Mouse (Mus musculus): ENCODE data around the gene Pea15a. TPM values are rescaled to one million over a fixed set of nuclear protein-coding genes. Genes with fewer than 3 reads are reported as not detected.

The Pea15a gene
- total RNA-seq, 2 experiments from 2014 or later = 55.2 to 72.6 TPM

DNA sequence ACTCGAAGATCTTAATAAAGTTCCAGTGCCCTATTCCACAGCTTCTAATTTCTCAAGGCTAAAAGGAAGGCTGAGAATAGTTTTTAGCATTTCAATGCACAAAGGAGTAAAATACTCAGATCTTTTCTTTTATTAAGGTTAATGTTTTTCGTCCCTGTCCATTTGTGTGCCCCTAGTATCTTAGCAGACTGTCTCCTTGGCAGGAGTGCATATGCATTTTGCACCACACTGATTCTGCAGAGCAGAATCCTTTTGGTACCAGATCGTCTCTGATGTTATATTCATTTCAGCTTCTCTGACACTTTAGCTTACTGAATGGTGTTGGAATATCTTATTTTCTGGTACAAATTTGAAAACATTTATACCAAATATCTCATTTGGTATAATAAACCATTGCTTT is 24.8 kb downstream of the Pea15a start:
- no peak for DNase-seq (ENCODE audit: low spot score in 2 of 2)

DNA sequence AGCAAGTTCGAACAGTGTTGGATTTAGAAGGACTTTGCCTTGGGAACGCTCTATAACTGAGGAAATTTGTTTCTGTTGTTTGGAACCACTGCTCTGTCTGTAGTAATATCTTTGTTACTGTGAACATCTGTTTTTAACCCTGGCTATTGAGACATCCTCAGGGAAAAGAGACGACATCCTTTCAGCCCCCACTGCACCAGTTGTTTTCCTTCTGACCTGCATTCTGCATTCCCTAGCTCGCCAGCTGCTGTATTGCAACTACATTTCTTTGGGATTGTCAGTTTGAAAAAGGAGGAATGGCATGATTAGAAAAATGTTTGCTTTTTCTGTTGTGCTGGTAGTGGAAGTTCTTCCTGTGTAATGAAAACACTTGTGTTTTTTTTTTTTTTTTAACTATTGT is 25.7 kb downstream of the Pea15a start:
- DNase-seq (ENCODE audit: low spot score in 2 of 2) = no peak

DNA sequence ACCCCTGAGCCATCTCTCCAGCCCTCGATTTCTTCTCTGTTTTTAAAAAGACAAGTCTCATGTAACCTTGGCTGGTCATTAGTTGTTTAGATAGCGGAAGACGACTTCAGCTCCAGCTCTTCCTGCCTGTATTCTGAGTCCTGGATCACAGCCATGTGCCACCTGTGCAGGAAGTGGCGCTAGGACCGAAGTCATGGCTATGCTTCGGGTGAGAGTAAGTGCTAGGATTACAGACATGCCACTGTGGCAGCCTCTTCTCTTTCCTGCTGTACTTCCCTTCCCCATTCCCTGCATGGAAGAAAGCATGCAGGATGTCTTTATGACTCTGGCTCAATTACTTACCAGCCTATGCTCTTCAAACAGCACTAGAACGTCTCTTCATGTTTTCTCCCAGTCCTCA is 27.5 kb downstream of the Pea15a start:
- DNase-seq (ENCODE audit: low spot score in 2 of 2) = no peak

DNA sequence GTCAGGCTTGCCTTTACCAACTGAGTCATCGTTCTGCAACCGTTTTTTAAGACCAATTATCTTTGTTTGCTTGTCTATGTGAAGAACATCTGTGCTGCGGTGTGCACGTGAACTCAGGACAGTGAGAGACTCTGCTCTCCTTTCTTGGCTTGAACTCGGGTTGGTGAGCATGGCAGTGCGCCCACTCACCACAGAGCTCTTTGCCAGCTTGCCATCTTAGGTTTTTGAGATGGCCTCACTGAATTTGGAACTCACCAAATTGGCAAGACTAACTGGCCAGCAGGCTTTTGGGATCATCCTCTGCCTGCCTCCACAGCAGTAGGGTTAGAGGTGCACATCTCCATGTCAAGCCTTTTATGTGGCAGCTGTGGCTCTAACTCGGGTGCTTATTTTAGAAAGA is 28.8 kb downstream of the Pea15a start:
- no peak for DNase-seq (ENCODE audit: low spot score in 2 of 2)

DNA sequence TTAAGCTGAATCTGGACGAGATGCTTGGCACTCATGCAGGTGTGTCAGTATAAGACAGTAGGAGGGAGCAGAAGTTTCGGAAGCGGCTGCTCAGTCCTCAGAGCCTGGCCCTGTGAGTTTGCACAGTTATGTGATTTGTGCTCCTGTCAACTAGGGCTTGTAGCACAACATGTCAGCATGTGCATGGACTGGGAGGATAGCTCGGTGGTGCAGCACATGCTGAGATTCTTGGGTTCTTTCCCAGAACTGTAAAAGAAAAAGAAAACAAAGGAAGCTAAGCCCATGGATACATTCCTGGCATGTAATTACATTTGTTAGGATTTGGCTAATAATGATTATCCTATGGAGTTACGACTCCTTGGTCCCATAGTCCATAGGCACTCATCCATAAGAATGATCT is 33.4 kb downstream of the Pea15a start:
- no peak for DNase-seq (ENCODE audit: low spot score in 2 of 2)

DNA sequence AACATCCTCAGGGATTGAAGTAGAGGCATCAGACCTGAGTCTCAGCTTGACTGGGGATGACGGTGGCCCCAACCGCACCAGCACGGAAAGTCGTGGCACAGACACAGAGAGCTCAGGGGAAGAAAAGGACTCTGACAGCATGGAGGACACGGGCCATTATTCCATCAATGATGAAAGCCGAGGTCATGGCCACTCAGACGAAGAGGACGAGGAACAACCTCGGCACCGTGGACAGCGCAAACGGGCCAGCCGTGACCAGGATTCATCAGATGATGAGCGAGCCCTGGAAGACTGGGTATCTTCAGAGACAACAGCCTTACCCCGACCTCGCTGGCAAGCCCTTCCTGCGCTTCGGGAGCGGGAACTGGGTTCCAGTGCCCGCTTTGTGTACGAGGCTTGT is 34.2 kb downstream of the Pea15a start:
- no peak for DNase-seq (ENCODE audit: low spot score in 2 of 2)

DNA sequence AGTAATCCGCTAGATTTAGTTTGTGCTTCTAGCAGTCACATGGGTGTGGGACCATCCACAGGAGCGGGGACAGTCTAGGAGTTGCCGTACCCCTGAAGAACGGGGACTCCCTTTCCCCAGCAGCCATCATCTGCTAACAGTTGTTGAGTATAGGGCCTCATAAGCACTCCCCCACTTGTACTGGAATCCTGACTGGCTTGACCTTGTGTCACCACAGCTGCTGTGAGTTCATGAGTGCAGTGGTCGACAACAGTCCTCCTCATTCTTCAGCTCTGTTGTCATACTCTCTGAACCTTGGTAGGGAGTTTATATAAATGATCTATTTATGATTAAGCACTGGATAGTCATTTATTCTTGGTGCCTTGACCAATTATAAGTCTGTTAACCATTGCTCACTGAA is 36.8 kb downstream of the Pea15a start:
- no peak for DNase-seq (ENCODE audit: low spot score in 2 of 2)

DNA sequence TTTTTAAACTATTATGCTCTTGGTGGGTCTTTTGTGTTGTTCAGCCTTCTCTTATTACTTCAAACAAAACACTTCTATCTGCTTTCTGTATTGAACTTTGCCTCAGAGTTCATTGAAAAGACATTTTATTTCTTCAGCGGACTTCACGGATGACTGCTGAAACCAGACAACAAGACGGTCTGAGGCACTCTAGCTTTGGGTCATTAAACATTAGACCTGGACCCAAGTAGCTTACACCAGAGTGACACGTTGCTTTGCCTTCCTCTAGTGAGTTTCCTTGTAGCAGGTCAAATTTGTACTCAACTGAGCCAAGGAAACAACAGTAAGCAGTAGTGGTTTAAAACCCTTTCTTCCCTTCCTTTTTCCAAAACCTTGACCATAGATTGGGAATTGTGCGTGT is 38.7 kb downstream of the Pea15a start:
- DNase-seq (ENCODE audit: low spot score in 2 of 2) = no peak

DNA sequence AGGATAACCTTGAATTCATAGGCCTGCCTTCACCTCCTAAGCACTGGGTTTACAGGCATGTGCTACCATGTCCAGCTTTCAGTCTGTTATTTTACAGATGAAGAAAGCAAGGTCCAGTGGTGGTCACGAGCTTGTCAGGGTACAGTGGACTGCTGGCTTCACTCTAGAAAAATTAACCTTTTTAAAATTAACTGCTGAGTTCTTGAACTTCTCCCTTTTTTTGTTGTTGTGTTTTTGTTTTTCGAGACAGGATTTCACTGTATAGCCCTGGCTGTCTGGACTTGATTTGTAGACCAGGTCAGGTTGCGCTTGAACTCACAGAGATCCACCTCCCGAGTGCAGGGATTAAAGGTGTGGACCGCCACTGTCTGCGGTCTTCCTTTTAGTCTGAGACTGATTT is 43.6 kb downstream of the Pea15a start:
- no peak for DNase-seq (ENCODE audit: low spot score in 2 of 2)

DNA sequence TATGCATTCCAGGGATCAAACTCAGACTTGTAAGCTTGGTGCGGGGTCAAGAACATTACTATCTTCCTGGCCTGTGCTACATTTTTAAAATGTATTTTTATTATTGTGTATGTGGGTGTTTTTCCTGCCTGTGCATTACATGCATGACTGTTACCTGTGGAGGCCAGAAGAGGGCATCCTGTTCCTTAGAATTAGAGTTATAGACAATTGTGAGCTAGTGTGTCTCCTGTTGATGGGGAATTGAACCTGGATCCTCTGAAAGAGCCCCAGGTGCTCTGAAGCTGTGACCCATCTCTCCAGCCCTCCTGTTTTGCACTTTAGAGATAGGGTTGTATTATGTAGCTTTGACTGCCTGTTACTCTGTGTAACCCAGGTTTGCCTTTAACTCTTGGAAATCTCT is 44.6 kb downstream of the Pea15a start:
- DNase-seq (ENCODE audit: low spot score in 2 of 2) = no peak

DNA sequence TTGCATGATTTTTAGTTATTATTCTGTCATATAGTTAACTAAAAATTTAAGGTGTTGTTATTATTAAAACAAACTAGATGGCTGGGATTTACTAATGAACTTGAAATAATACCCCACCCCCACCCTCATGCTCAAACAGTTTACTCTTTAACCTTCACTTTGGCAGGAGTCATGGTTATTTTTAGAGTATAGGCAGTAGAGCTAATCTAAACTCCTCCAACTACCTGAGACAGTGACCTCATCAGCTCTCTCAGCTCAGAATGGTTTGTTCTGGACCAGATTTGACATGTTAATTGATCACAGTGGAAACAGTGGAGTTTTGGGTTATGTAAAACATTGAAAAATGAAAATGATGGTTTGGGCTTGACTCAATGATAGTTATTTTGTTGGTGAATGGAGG is 46.1 kb downstream of the Pea15a start:
- DNase-seq (ENCODE audit: low spot score in 2 of 2) = no peak

DNA sequence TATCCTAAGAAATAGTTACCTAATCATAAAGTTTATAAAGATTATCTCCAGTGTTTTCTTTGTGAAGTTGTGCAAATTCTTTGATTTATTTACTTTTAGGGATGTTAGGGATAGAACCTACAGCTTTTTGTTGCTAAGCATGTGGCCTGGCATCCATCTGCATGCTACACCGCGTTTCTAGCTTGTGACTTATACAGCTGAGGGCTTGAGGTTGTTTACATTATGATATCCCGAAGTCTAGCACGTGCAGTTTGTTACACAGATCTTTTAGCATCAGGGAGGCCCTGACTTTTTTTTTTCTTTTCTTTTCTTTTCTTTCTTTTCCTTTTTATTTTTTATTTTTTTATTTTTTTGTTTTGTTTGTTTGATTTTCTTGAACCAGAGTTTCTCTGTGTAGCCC is 46.6 kb downstream of the Pea15a start:
- DNase-seq (ENCODE audit: low spot score in 2 of 2) = no peak

DNA sequence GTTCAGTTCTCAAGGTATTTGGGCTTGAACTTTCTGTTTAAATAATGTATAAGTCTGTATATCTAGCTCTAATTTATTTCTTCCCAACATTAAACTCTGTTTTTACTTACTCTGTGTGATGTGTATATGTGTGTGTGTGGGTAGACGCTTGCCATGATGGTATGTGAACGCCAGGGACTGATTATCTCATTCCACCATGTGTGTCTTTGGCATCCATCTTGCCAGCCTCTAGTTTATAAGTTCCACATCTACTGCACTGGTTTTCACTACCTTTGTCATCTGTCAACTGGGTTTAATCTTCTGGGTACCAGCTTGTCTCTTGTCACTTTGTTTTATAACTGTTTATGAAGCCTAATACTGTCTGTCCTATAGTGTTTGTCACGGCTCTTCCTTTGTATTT is 51.1 kb downstream of the Pea15a start:
- DNase-seq (ENCODE audit: low spot score in 2 of 2) = no peak

DNA sequence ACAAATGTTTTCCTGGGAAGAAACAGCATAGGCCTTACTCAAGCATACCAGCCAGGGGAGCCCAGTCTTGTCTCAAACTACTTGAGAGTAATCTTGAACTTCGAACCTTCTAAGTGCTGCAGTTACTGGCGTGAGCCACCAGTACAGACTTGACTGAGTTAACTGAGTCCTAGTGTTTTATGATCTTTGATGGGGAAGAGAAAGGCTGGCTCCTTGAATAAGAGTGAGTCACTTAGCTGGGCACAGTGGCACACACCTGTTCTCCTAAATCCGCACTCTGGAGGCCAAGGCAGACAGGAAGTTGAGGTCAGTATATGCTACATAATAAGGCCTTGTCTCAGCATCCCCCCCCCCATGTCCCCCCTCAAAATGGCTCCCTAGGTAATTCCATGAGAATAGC is 52.1 kb downstream of the Pea15a start:
- no peak for DNase-seq (ENCODE audit: low spot score in 2 of 2)

DNA sequence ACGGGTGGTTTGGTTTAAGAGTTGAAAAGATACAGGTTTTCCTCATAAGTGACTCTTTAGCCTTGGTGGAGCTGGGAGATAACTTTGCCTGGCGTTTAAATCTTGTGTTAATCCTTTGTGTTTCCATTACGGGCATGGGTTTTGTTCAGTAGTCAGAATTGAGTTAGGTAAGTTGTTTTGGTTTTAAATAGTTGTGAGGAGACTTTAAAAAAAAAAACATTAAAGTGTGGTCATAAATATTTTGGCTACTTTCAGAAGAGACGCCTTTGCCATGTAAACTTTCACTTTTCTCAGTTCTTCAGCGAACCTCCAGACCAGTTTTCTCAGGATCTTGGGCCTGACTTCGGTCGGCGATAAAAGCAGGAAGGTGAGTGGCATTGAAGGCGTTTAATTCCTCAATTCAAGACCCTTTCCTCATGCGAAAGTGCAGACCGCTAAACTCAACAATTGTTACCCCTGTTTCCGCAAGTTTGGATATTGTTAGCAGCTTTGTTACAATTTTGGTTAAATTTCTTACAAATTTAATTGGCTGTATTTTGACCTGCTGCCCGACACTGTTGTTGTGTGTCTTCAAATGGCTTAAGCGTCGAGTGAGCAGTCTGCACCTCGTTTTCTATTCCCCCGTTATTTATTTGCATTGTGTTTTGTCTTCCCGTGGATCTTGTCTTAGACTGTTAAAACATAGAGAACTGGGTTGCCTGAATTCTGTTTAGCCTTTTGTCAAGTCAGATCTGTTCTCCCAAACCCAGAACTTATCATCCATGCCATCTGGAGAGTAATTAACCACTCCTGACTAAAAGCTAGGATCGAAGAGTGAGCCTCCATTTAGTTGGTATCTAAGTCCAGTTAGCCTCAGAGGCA is 57.4 kb downstream of the Pea15a start:
- DNase-seq (ENCODE audit: low spot score in 2 of 2) = no peak

DNA sequence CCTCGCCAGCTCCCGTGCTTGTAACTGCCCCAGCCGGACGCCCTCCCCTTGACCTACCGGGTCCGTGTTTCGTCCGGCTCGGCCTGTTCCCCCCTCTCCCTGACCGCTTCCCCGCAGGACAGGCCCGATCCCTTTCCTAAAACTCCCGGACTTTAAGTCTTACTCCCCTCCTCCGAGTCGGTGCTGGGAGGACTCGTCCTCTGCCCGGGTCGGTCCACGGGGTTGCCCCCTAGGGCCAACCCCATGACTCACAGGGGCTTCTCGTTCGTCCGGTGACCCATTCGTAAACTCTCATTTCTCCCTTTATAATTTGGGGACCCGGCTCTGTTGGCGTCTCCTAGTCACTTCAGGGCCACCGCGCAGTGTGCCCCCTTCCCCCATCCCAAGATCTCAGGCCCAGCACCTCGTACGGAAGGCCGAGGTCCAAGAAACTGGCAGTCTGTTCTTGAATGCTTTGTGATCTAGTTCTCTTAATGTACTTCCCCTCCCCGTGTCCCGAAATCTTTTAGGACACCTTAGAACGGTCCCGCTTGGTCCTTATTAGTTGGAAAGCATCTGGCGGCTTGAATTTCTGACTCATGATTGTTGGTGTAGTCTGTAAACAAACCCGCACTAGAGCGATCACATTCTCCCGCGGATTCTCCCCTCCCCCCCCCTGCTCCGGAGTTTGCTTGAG is 58.2 kb downstream of the Pea15a start:
- DNase-seq (ENCODE audit: low spot score in 2 of 2) = peak in 1 of 2 experiments; percentile 37

DNA sequence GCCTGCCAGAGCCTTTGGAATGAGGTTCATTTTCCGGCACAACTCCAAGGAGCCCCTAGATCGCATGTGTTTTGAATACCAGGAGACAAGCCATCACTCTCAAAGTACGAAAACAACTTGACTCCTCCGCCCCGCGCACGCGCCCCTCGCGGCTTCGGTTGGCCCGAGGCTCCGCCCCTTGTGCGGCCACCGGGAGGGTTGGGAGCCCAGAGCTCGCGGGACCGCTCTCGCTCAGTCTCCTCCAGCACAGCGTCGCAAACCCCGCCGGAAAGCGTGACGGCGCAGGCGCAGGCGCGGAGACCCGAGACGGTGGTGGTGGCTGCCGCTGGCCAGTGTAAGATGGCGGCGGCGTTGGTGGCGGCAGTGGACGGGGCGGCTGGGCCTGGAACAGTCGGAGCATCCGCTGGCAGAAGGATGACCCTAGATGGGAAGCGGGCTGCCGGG is 58.7 kb downstream of the Pea15a start, which contains the start of gene Dcaf8:
TSS of gene Dcaf8 (plus strand) at position 250 of the 444 bp plus-strand sequence.
- peak; percentile 96 to 97 for DNase-seq (ENCODE audit: low spot score in 2 of 2)

Other genes with a start within 250 kb of the Pea15a start
- gene Vangl2, start 178.4 kb downstream of the Pea15a start, total RNA-seq (2021) = 1 to 10 TPM; 1.6 to 1.7 TPM
- gene Nhlh1, start 149.2 kb downstream of the Pea15a start, total RNA-seq (2021) = not detected
- 100 to 1,000 TPM; 168 to 183 TPM for gene Copa, start 124.3 kb downstream of the Pea15a start, total RNA-seq (2021)
- gene Ncstn, start 124.0 kb downstream of the Pea15a start, total RNA-seq (2021) = 10 to 100 TPM; 79.5 to 94.9 TPM
- gene Pex19, start 80.0 kb downstream of the Pea15a start, total RNA-seq (2021) = 100 to 1,000 TPM; 121 to 130 TPM
- 100 to 1,000 TPM in 1 of 2 experiments, 10 to 100 TPM in 1; 98.5 to 125 TPM for gene Dcaf8, start 58.7 kb downstream of the Pea15a start, total RNA-seq (2021)
- gene Casq1, start 13.1 kb upstream of the Pea15a start, total RNA-seq (2021) = 1 to 10 TPM in 1 of 2 experiments, under 1 TPM in 1; 0.66 to 1.9 TPM
- gene Atp1a4, start 51.6 kb upstream of the Pea15a start, total RNA-seq (2021) = 1 to 10 TPM in 1 of 2 experiments, under 1 TPM in 1; 0.42 to 3.7 TPM
- 10 to 100 TPM; 20.8 to 27.8 TPM for gene Igsf8, start 54.8 kb upstream of the Pea15a start, total RNA-seq (2021)
- 100 to 1,000 TPM; 128 to 221 TPM for gene Atp1a2, start 91.3 kb upstream of the Pea15a start, total RNA-seq (2021)
- gene Kcnj9, start 122.5 kb upstream of the Pea15a start, total RNA-seq (2021) = under 1 TPM in 1 of 2 experiments, not detected in 1; 0.22 TPM
- gene Kcnj10, start 134.4 kb upstream of the Pea15a start, total RNA-seq (2021) = 1 to 10 TPM; 1.3 to 1.5 TPM
- 10 to 100 TPM in 1 of 2 experiments, 1 to 10 TPM in 1; 9.3 to 11.5 TPM for gene Pigm, start 169.7 kb upstream of the Pea15a start, total RNA-seq (2021)

Data from adrenal gland, adult 18-20 months (tissue).